Mouse (Mus musculus): ENCODE measurements at regions not wholly inside any gene's neighbourhood (a gene's known extent, or its start where the extent isn't known, plus 50 kb on each side); places are given as distances from the start of the nearest gene placed in this dataset.

- TF ChIP-seq CTCF (IDR thresholded peaks at IDR 0.05; ENCODE audit: low read depth, low read length), result no peak
- TF ChIP-seq POLR2A (IDR thresholded peaks at IDR 0.05; ENCODE audit: insufficient read depth, low read length), result no peak
- TF ChIP-seq EP300 (IDR thresholded peaks at IDR 0.05; ENCODE audit: insufficient read depth, low read depth, low read length), result no peak
Measured at GRCm38 (mm10) chr13:46218101-46218701, 55.3 kb upstream of the Stmnd1 start.

Data from ES-Bruce4 (cell line).